Mouse (Mus musculus): ENCODE measurements around the gene Gm20075.
"Not testable (repeated sequence)": the region's sequence is repeated elsewhere in the genome, so short reads cannot be mapped to it uniquely, and the experiment has no call there.

The Gm20075 gene

GRCm38 (mm10) chr13:96081276-96081675 is at the start of gene Gm20075:
Gene Gm20075 (minus strand): TSS chr13:96081376.
- DNase-seq = not testable (repeated sequence)

GRCm38 (mm10) chr13:96129081-96129480 is 47.9 kb upstream of the Gm20075 start:
- DNase-seq = no peak

- no peak for DNase-seq
These were observed 45.5 kb upstream of the Gm20075 start for GRCm38 (mm10) chr13:96126669-96127068.

DNA sequence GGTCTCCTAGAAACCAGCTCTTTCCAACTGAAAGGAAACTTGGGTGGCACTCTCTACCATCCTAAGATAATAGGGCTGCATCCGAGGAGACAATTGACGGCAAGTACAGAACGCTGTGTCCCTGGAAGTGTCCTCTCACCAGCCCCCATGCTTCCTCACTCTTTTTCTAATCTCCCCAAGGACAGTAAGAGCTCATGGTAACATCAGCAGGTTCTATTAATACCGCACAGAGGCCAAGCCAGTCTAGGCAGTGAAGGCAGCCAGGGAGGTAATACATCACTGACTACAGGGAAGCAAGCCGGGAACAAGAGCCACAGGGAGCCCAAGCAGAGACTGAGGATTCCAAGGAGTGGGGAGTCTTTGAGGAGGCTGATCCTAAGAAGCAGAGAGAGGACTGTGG is 43.8 kb upstream of the Gm20075 start:
- DNase-seq = no peak

GRCm38 (mm10) chr13:96112711-96113110 is 31.5 kb upstream of the Gm20075 start:
- DNase-seq = no peak

DNA sequence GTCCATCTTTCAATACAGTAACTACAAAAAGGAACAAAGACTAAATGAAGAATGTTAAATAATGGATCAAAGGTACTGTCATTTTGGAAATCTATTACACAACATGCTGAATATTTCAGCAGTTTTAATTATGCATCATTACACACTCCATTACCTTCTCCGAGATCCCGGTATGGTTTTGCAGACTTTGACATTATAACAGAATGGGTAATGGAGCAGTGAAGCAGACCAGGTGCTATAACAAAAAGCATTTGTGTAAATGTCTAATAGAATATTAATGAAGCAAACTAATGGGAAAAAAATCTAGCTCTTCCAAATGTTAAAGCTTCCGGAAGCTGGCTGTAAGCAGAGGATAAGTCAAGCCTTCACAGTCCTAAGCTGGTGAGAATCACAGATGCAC is 29.6 kb upstream of the Gm20075 start:
- DNase-seq = no peak

GRCm38 (mm10) chr13:96106367-96106766 is 25.2 kb upstream of the Gm20075 start:
- DNase-seq = no peak

DNA sequence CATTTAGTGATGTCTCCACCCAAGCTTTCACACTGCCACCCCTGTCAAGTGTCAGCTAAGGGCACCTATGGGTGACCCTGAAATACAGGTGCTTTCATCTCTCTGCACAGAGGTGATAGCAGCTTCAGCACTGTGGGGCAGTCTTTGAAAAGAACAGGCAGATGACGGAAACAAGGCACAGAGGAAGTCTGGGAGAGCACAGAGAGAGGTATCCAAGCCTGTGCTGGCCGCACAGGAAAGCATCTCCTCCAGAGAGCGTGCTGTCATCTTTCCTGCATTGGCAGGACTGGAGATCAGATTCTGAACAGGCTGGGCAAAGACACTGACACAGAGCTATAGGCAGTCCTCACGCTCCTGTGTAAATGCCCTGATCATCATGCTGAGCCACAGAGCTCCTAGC is 9.8 kb upstream of the Gm20075 start:
- no peak for DNase-seq

- no peak for DNase-seq
These were observed 4.6 kb upstream of the Gm20075 start for GRCm38 (mm10) chr13:96085581-96086302.

DNA sequence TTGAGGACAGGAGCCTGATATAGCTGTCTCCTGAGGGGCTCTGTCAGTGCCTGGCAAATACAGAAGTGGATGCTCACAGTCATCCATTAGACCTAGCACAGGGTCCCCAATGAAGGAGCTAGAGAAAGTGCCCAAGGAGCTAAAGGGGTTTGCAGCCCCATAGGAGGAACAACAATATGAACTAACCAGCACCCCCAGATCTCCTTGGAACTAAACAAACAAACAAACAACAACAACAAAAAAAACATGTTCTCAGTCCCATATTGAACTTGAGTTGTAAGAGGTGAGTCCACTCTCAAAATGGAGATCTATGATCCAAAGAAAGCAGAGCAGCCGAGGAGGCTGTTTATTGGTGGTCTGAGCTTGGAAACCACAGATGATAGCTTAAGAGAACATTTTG is 578 bp upstream of the Gm20075 start, which contains the start of gene Gm17190:
Gene Gm17190 (plus strand): TSS at position 301 of the 400 bp plus-strand sequence.
- DNase-seq = not testable (repeated sequence)

DNA sequence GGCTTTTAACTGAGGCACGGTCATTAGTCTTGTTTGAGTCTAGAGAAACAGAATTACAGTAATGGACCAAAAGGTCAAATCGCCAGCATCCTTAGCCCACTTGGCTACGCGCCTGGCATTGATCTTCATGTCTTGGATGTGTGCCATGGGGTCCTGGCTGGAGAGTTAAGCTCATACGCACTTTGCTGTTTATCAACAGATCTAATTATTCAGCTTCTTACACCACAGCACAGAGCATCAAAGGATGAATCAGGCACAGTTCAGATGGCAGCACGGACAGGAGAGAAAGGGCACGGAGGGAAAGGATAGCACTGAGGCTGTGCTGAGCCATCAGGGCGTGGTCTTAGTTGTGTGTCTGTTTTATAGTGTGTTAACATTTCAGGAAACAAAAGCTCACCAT is 7.6 kb downstream of the Gm20075 start:
- DNase-seq = peak in 1 of 2 experiments; percentile 25

DNA sequence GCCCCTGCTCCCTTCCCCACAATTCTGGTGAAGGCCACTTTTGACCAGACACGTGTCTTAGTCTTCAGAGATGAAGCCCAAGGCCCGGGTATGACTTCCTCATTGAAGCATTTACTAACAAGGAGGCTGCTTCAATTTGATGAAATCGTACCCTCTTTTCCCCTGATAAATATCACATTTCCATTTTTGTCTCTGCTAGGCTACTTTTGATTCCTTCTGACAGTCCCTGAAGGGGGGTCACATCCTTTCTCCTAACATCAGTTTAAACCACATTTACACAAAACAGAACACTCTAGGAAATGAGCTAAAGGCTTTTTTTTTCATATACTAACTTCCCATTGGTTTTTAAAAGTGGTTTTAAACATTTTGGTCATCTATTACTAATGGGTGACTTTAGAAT is 28.4 kb downstream of the Gm20075 start:
- DNase-seq = no peak

DNA sequence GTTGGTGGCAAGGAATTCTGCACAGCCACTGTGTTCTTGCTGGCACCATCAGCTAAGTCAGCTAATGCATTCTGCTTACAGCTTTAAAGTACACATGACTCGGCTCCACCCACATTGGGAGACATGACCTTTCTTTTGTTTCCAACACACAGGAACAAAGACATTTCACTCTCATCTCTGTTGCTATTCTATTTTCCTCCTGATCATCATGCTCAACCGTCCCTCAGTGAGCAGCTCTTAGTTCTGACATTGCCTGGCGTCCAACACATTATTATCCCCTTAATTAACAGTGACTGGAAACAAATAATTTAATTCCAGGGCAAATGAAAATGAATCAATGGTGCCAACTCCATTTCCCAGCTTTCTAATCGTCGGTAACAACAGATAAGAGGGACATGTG is 35.8 kb downstream of the Gm20075 start:
- no peak for DNase-seq

GRCm38 (mm10) chr13:96040275-96041042 is 40.7 kb downstream of the Gm20075 start:
- DNase-seq = peak; percentile 22 to 55

DNA sequence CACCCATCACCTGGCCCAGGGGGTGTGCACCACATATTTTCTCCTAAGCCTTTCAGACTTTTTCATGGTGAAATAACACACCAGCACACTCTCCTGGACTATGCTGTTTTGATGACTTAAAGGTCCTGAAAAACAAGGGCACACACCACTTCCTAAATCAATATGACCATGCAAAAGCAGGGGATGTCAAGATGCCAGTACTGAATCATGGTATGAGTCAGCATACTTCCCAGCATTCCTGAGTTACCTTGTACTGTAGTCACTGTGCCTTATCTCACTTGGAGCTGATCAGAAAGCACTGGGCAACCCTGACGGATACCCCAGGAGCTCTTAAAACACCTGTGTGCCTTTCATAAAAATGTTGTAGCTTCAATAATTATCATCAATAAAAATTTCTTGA is 41.6 kb downstream of the Gm20075 start:
- DNase-seq = no peak

DNA sequence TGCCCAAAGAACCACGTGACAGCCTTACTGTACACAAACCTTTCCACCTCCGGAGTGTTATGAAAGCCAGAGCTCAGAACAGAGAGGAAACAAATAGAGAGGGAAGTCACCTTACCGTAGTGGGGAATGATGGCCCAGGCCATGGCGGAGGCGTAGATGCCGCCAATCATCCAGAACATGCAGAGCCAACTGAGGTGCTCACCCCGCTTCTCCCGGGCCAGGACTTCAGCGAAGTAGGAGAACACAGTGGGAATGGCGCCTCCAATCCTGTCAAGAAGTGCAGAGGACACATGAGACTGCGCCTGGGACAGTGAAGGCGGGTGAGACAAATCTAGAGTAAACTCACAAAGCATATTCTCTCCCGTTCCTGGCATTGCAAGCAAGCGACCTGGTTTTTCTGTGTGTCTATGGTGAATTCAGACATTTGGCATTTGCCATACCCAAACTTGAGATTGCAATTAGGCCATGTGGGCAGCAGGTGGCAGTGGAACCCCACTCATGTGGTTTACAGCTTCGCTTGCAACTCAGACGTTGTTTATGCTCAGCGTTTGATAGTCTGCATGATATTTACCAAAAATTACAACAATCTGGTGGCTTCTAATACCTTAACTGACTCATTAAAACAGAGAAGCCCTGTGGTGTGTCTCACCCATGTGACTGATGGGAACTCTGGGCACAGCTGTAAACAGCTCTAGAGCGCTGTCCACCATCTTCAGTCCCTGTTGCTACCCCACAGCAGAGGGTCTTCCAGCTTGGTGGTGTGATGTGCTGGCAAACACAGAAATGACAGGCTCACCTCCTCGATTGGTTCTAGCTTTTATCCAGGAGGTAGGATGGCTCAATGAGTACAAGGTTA is 50.6 kb downstream of the Gm20075 start:
- peak in 1 of 2 experiments; percentile 51 for DNase-seq

Measured in lung, postnatal 4 days (tissue).